Mouse (Mus musculus) heart, postnatal 10 days (tissue): Measurements from ENCODE around the gene Pdlim1. TPM values are rescaled to one million over a fixed set of nuclear protein-coding genes. Genes with fewer than 3 reads are reported as not detected.
"Not testable (repeated sequence)": the region's sequence is repeated elsewhere in the genome, so short reads cannot be mapped to it uniquely, and the experiment has no call there.

Source experiments
- DNase-seq, 2 experiments: peaks; one replicate each; pipeline ENCODE4 v3.0.0; 2021
- intact Hi-C: fragments of 180-260 bp; cut with DNase I; formaldehyde crosslinking; loops from one replicate; pipeline ENCODE4 v1.15.1; 2025
- total RNA-seq, 2 experiments: library from RNA; stranded (reverse); gene quantifications; 2 replicates each; pipeline ENCODE4 v1.2.3; 2021

The Pdlim1 gene
- total RNA-seq, 2 experiments from 2014 or later: 235 to 249 TPM

- intact Hi-C loops: no loop called here
Measured at GRCm38 (mm10) chr19:40248476-40248875, 23.2 kb downstream of the Pdlim1 start.

DNA sequence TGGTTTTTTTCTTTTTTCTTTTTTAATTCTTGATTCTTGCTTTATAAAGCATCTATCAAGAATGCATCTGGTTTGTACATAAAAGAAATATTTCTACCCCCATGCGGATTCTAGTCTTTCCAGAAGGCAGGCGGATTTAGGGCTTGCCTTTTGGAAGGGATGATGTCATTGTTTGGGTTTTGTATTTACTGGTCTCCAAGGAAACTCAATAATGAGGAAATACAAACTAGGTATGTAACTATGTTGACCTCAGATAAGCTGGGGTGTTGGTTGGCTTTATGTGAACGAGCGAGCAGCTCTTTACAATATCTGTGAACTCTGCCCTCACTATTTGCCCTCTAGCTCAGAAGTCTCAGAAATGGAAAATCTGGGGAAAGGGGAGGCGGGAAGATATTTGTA lies 24.4 kb downstream of the Pdlim1 start:
- DNase-seq: peak in 1 of 2 experiments; percentile 20
- intact Hi-C loops: no loop called here

More at GRCm38 (mm10) chr19:40248476-40248875, 23.2 kb downstream of the Pdlim1 start:
- DNase-seq: no peak

DNA sequence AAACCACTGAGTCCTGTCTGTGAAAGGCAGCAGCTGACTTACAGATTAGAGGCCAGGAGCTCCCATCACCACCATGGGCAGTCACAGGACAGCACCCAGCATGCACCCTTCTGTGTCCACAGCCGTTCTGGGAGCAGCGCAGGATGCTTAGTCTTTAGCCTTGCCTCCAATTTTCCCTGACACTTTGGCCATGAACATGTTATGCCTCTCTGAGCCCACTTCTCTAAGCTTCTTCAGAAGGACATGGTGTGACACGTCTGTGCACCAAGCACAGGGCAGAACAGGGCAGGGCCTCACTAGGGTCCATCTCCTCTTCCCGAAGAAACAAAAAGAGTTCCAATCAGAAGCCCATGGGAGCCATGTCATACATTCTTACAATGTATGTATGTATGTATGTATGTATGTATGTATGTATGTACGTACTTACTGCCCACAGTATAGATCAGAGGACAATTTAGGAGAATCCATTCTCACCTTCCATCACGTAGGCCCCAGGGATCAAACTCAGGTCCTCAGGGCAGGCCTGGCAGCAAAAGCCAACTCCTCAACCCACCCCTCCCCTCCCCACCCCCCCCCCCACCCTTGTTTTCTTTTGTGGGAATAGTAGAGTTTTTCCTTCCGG lies 24.9 kb downstream of the Pdlim1 start:
- no peak for DNase-seq
- intact Hi-C loops: no loop called here

GRCm38 (mm10) chr19:40240838-40241689 lies 30.6 kb downstream of the Pdlim1 start:
- peak; percentile 64 to 67 for DNase-seq
- intact Hi-C loops: no loop called here

- intact Hi-C loops: no loop called here
- no peak for DNase-seq
Measured at GRCm38 (mm10) chr19:40240360-40240759, 31.3 kb downstream of the Pdlim1 start.

DNA sequence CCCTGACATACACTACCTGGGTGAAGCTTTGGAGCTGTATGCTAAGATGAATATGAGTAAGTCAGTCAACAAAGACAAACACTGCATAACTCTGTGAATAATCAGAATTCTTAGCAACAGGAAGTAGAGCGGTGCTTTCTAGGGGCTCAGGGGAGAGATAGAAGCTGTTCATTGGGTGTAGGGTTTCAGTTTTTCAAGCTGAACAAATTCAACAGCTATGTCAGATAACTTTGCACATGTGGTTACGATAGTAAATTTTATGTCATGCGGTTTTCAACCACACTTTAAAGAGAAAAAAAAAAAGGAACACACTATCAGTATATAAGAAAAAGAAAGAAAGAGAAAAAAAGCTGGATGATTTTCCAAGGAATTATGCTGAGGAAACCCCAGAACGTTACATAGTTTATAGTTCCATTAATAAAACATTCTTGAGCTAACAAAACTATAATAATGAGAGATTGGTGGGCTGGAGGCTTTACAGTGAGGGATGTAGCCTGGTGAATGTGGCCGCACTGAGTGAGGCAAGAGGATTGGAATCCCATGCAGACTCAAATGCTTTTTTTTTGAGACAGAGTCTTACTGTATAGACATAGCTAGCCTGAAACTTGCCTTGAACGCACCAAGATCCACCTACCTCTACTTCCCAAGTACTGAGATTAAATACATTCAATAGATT lies 33.3 kb downstream of the Pdlim1 start:
- DNase-seq: no peak
- intact Hi-C loops: loop anchor here (2.0 kb wide), 1 partner anchor 20 kb away; no protein-coding TSS in a partner anchor

- intact Hi-C loops: no loop called here
- no peak for DNase-seq
Measured at GRCm38 (mm10) chr19:40232560-40232959, 39.1 kb downstream of the Pdlim1 start.

DNA sequence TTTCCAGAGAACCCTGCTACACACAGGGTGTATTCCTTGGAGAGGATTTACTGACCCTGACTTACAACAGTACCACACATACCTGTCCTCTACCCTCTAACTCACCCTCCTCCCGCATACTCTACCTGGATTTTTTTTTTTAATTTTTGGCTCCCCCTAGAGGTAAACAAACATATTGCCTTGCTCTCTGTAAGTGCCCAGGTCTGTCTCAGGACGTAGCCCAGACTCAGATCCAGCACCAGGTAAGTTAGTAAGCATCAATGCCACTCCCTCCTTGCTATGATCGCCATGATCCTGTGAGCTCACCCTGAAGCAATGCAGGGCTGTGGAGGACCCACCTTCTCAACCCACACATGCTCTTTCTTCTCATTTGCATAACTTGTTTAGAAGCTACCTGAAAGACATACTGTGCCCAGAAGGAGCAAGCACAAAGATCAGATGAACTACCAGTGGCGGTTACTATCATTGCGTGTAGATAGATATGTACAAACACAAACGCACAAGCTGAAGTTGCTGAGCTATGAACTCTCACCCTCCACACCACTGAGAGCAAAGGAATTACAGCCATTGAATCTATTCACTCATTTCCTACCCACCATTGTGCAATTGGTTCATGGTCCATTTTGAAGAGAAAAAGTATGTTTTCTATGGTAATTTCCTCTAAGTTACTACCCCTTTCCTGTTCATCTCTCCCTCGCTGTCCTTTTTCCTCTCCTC lies 39.7 kb downstream of the Pdlim1 start:
- intact Hi-C loops: no loop called here
- no peak for DNase-seq

DNA sequence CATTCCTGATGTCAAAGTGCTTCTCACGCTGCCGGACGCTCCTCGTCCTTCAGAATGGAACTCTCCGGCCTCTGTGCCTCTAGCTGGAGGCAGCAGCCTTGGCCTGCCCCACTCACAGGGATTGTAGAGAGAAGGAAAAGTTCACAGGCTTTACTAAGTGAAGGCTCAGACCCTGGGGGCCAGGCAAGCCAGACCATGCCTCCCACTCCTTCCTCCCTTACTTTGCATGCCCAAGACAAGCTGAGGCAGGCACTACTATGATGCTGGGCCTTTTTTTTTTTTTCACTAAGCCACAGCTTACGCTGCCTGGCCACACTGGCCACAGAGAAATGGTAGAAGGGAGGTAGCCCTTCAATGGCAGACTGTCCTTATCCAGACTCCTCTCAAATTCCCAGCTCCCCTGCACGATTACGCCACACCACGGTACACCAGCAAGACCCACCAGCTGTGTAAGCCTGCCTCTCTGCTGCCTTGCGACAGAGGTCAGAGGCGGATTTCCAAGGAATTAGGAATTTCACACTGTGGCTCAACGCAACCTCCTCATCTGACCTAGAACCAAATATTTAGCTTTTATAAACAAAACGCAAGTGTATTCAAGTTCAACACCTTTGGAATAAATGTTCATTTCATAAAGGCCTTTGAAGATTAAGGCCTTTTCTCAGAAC lies 40.4 kb downstream of the Pdlim1 start:
- intact Hi-C loops: no loop called here
- DNase-seq: no peak

DNA sequence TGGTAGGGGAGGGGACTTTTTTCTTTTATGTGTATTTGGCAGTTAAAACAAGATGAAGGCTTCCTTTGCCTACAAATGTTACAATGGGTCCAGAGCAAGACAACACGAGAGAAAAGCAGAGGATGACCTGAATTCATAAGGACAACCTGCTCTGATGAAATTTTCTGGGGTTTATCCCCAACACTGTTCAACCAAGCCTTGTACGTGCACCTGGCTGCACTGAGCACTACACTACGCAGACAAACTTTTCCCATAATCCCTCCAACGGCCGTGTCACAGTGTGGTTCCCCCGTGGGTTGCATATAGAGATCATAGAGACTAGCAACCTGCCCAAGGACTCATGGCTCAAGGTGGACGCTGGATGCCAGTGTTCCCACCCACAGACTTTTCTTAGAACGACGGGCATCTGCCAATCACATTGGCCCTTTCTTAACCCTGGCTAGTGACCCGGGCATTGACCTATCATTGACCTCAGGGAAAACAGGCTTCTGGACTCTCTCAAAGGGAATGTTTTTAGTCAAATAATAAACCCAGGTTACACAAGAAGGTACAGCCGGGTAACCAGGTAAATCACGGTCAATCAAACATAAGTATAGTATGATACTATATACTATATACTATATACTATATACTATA lies 45.0 kb downstream of the Pdlim1 start:
- intact Hi-C loops: no loop called here
- DNase-seq: no peak

GRCm38 (mm10) chr19:40225761-40226110 lies 45.9 kb downstream of the Pdlim1 start:
- intact Hi-C loops: loop anchor here (1.0 to 2.0 kb wide), 2 partner anchors 57 to 1243 kb away; no protein-coding TSS in a partner anchor
- peak; percentile 64 to 69 for DNase-seq

DNA sequence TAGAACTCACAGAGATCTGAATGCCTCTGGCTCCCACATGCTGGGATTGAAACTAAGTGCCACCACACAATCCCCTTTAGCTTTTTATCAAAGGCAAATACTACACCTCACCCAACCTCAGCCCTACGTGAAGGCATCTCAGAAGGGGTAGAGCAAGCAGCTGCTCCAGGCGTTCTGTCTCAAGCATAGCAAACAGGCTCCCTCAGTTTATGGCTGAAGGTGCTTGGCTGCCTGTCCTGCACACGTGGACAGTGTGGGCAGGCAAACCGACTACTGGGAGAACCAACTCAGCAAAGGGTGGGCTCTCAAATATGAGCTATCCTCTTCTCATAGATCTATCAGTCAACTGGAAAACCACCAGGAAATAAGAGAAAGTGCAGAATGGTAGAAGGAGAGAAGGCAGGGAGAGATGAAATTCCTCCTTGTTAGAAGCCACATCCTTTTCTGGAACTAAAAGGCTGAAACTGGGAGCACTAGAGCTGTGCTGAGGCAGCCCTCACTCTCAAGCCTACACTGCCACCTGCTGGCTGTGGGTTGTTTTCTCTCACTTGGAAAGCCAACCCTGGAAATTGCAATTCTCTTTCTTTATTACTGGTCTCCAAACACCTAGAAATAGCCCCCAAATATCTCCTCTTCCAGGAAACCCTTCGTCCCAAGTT lies 46.4 kb downstream of the Pdlim1 start:
- DNase-seq: peak; percentile 82 to 89
- intact Hi-C loops: loop anchor here (1.0 to 2.0 kb wide), 2 partner anchors 56 to 1243 kb away; no protein-coding TSS in a partner anchor

- DNase-seq, intact Hi-C loops: not testable (repeated sequence)
Measured at GRCm38 (mm10) chr19:40222307-40222706, 49.3 kb downstream of the Pdlim1 start.

DNA sequence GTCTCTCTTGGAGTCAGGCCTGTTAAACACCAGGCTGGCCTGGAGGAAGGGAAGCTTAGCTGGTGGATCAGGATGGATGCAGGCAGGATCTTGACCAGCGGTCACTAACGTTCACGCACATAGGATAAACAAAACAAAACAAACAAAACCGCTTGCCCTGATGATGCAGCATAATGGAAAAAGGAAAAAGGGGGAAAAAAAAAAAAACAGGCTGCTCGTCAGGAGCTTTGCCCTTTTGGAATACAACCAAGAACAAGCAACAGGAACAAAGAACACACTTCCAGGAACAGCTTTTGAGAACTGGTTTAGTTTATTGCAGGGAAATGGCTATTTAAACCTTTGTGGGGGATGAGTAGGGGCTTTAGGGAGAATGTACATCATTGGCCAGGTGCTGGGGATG lies 50.8 kb downstream of the Pdlim1 start:
- no peak for DNase-seq
- intact Hi-C loops: no loop called here

- intact Hi-C loops, DNase-seq: not testable (repeated sequence)
Measured at GRCm38 (mm10) chr19:40202947-40203346, 68.7 kb downstream of the Pdlim1 start.

DNA sequence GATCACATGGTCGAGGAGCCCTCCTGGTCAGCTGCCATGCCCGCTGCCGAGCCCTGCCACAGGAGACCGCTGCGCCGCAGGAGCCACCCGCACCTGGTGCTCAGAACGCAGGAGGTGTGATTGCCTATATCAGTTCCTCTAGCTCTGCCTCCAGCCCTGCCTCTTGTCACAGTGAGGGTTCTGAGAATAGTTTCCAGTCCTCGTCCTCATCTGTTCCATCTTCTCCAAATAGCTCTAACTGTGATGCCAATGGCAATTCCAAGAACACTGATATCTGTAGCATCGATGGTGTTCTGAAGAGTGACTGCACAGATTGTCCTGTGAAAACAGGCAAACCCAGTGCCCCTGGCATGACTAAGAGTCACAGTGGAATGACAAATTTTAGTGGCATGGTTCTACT lies 81.0 kb downstream of the Pdlim1 start:
- intact Hi-C loops: no loop called here

DNA sequence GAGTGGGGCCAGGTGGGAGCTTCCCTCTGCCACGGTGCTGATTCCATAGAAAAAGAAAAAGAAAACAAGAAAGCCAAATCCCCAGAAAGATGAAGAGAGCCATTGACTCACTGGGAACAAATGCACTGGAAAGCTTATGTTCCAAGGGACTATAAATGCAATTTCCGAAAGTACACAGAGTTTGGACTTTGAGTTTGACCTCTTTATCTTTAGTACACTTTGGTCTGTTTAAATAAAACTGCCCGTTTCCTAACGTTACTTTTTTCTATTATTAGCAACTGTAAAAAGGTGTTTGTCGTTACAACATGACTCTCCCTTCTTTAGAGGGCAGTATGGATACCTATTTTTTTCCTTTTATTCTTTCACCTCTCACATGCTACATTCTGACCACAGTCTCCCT lies 84.5 kb downstream of the Pdlim1 start, which contains the start of gene Cyp2c70:
TSS of gene Cyp2c70 (minus strand) at position 174 of the 400 bp plus-strand sequence.
- DNase-seq: no peak
- intact Hi-C loops: no loop called here

More for the DNA sequence above, 81.0 kb downstream of the Pdlim1 start:
- no peak for DNase-seq

GRCm38 (mm10) chr19:40183600-40183999 lies 88.0 kb downstream of the Pdlim1 start:
- no peak for DNase-seq
- intact Hi-C loops: no loop called here

GRCm38 (mm10) chr19:40178311-40178710 lies 93.3 kb downstream of the Pdlim1 start:
- peak in 1 of 2 experiments; percentile 3 for DNase-seq
- intact Hi-C loops: no loop called here
